Mouse (Mus musculus): Measurements from ENCODE around the gene Dpf1. TPM values are rescaled to one million over a fixed set of nuclear protein-coding genes. Genes with fewer than 3 reads are reported as not detected.

The Dpf1 gene
- 6.7 and 6.8 TPM in 2 replicates for polyA plus RNA-seq (2015; fragmentation: Nextera tagmentation; extraction: Ambion mirVana)

- peak within 1 kb of the TSS; percentile 52 for H3K4me3 ChIP-seq (replicated peaks)
- H3K9ac ChIP-seq, result peak within 1 kb of the TSS; percentile 51
- under 1% methylated on average over 63 of the region's 67 CpGs for WGBS
- no peaks in the 10 kb centered on the region for H3K36me3 ChIP-seq
- no peaks in the 10 kb centered on the region for H3K9me3 ChIP-seq
- H3K27me3 ChIP-seq (replicated peaks), result peaks cover 30% of the 10 kb centered on the region
- H3K4me2 ChIP-seq (replicated peaks), result peak within 1 kb of the TSS; percentile 98
- no peak within 1 kb of the TSS for H3K27ac ChIP-seq
- peaks cover 27% of the 10 kb centered on the region for H3K4me1 ChIP-seq (replicated peaks)
- peak; percentile 85 for ATAC-seq
Measured at GRCm38 (mm10) chr7:29303738-29304462, at the start of gene Dpf1. Gene Dpf1 (plus strand): TSS chr7:29303951.

DNA sequence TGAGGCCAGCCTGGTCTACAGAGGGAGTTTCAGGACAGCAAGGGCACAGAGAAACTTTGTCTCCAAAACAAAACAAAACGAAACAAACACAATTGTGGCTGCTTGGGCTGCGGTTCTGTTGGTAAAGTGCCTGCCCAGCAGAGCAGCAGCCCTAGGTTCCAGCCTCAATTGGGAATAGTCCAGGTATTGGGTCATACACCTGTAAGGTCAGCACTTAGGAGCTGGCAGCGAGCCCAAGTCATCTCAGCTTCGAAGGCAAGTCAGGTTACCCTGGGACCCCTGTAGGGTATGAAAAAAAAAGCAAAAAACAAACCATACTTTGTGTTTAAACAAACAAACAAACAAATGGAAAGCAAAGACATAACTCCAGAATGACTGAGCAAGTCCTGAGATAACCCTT lies 47.9 kb upstream of the Dpf1 start:
- Histone ChIP-seq H3K27ac (no peak overlapping the region), H3K9ac (no peak overlapping the region), H3K4me3 (replicated peaks) (no peak overlapping the region), H3K36me3 (peaks cover 3% of the 10 kb centered on the region), H3K9me3 (no peaks in the 10 kb centered on the region), H3K4me1 (replicated peaks) (peaks cover 54% of the 10 kb centered on the region), H3K4me2 (replicated peaks) (no peak overlapping the region), H3K27me3 (replicated peaks) (no peaks in the 10 kb centered on the region)
- 83% methylated on average over 4 of the region's 4 CpGs for WGBS
- no peak for ATAC-seq

DNA sequence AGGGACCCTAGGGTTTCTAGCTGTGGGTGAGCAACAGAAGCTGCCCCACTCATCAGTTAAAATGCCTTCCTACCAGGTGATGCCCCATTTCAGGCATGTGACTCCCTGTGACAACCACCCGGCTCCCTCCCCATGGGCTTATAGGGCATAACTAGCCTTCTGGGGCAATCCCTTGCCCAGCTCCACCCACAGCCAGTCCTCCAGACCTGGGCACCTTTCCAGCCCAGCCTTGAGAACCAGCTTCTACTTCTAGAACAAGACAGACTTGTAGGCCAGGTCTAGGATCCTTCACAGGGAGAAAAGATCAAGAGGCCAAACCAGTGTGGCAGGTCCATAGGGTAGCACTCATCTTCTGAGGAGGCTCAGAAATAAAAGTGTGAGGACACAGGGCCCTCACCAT lies 46.4 kb upstream of the Dpf1 start:
- 0 out of 2 replicates have a peak overlapping the region, but pooled peaks have one; percentile 15 for H3K27ac ChIP-seq
- peaks cover 51% of the 10 kb centered on the region for H3K4me1 ChIP-seq (replicated peaks)
- no peak overlapping the region for H3K9ac ChIP-seq
- no peak for ATAC-seq
- 89% methylated on average over 1 of the region's 1 CpGs for WGBS
- H3K4me3 ChIP-seq (replicated peaks), result no peak overlapping the region
- H3K9me3 ChIP-seq, result no peaks in the 10 kb centered on the region
- H3K36me3 ChIP-seq, result peaks cover 3% of the 10 kb centered on the region
- H3K4me2 ChIP-seq (replicated peaks), result no peak overlapping the region
- no peaks in the 10 kb centered on the region for H3K27me3 ChIP-seq (replicated peaks)

DNA sequence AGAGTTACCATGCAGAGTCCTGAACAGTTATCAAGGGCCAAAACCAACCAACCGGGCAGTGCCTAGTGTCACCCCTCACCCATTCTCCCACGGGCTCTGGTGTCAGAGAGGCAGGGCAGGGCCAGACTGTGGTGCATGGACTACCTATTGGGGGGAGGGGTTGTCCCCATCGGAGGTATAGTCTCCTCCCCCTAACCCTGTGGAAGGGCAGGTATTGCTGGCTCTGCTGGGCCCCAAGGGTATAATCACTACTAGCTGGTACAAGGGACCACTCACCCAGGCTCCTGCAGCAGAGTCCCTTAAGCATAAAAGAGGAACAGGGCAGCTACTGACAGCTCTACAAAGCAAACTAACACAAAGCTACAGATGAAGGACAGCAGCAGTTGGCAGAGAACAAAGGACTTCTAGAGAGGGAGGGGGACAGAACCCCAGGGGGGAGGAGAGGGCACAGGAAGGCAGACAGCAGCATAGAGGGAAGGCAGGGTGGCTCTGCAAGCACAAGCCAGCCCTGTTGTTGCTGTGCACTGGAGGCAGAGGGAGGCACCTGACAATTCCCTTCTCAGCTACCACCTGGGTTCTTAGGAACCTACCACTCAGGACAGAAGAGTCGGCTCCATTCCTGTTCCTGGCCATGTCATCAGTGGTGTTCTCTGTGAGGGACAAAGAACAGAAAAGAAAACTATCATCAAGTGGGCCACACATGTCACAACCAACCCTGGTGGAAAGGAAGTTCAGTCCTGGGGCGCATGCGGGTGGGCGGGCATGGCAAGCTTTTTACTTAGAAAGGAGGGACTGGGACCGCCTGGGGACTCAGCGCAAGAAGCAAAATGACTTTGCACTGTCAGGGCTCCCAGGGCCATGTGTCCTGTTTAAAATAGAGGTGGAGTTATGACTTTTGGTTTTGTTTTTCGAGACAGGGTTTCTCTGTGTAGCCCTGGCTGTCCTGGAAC lies 43.7 kb upstream of the Dpf1 start:
- peaks cover 6% of the 10 kb centered on the region for H3K36me3 ChIP-seq
- no peak overlapping the region for H3K27ac ChIP-seq
- no peak overlapping the region for H3K4me2 ChIP-seq (replicated peaks)
- H3K4me1 ChIP-seq (replicated peaks), result peaks cover 29% of the 10 kb centered on the region
- WGBS, result 84% methylated on average over 10 of the region's 10 CpGs
- H3K27me3 ChIP-seq (replicated peaks), result no peaks in the 10 kb centered on the region
- H3K9me3 ChIP-seq, result no peaks in the 10 kb centered on the region
- no peak overlapping the region for H3K9ac ChIP-seq
- no peak overlapping the region for H3K4me3 ChIP-seq (replicated peaks)
- ATAC-seq, result no peak

DNA sequence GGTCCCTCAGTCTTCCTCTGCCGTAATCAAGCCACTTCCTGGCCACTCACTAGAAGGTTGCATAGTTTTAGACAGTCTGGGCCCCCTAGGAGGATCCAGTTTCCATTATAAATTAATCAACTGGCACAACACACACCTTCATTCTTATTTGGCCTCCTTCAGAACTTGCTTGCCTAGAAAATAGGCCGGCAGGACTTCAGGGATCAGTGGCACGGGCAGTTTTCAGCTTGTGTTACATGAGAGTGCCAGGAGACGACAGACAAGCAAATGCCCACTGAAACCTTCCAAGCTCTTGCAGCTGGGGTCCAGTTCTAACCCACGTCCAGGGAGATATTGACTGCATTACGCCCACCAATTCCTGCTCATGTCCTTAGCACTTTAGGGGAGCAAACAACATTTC lies 41.6 kb upstream of the Dpf1 start:
- H3K4me2 ChIP-seq (replicated peaks), result no peak overlapping the region
- ATAC-seq, result no peak
- peaks cover 6% of the 10 kb centered on the region for H3K36me3 ChIP-seq
- H3K9me3 ChIP-seq, result no peaks in the 10 kb centered on the region
- H3K27me3 ChIP-seq (replicated peaks), result no peaks in the 10 kb centered on the region
- no peak overlapping the region for H3K9ac ChIP-seq
- H3K27ac ChIP-seq, result no peak overlapping the region
- 73% methylated on average over 6 of the region's 6 CpGs for WGBS
- peaks cover 21% of the 10 kb centered on the region for H3K4me1 ChIP-seq (replicated peaks)
- no peak overlapping the region for H3K4me3 ChIP-seq (replicated peaks)

GRCm38 (mm10) chr7:29263831-29264230 lies 39.9 kb upstream of the Dpf1 start:
- no peak overlapping the region for H3K9ac ChIP-seq
- H3K27ac ChIP-seq, result no peak overlapping the region
- H3K36me3 ChIP-seq, result peaks cover 3% of the 10 kb centered on the region
- H3K4me2 ChIP-seq (replicated peaks), result no peak overlapping the region
- H3K27me3 ChIP-seq (replicated peaks), result no peaks in the 10 kb centered on the region
- no peak overlapping the region for H3K4me3 ChIP-seq (replicated peaks)
- 71% methylated on average over 3 of the region's 3 CpGs for WGBS
- H3K9me3 ChIP-seq, result no peaks in the 10 kb centered on the region
- H3K4me1 ChIP-seq (replicated peaks), result peaks cover 8% of the 10 kb centered on the region
- no peak for ATAC-seq

DNA sequence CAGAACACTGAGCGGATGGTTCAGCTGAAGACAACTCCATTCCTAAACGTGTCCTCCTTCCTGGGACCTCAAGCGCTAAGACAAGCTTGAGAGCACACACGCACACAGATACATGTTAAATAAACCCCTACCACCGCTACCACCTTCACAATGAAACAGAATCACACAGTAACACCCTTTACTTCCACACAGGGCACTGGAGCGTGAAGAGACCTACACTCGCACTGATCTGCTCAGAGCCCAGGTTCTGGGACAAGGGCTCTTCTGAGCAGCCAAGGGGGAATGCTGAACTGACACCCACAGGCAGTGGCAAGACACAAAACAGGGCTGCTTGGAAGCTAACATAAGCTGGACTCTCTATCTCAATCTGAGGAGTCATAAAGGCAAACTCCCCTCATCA lies 38.1 kb upstream of the Dpf1 start:
- no peak overlapping the region for H3K4me3 ChIP-seq (replicated peaks)
- no peaks in the 10 kb centered on the region for H3K9me3 ChIP-seq
- no peak overlapping the region for H3K4me2 ChIP-seq (replicated peaks)
- H3K36me3 ChIP-seq, result 0 out of 2 replicates have a peak, but pooled peaks cover 3% of the 10 kb centered on the region
- no peak for ATAC-seq
- no peak overlapping the region for H3K9ac ChIP-seq
- peak overlapping the region; percentile 20; the same call in 1 of the 2 replicates for H3K27ac ChIP-seq
- H3K27me3 ChIP-seq (replicated peaks), result no peaks in the 10 kb centered on the region
- 69% methylated on average over 7 of the region's 7 CpGs for WGBS
- peaks cover 8% of the 10 kb centered on the region for H3K4me1 ChIP-seq (replicated peaks)

GRCm38 (mm10) chr7:29266931-29267330 lies 36.8 kb upstream of the Dpf1 start:
- Histone ChIP-seq H3K36me3 (0 out of 2 replicates have a peak, but pooled peaks cover 3% of the 10 kb centered on the region), H3K9ac (no peak overlapping the region), H3K9me3 (no peaks in the 10 kb centered on the region), H3K27me3 (replicated peaks) (no peaks in the 10 kb centered on the region), H3K4me2 (replicated peaks) (no peak overlapping the region), H3K4me1 (replicated peaks) (peaks cover 21% of the 10 kb centered on the region), H3K27ac (no peak overlapping the region), H3K4me3 (replicated peaks) (no peak overlapping the region)
- ATAC-seq, result no peak
- WGBS, result 57% methylated on average over 4 of the region's 4 CpGs

GRCm38 (mm10) chr7:29270445-29270844 lies 33.3 kb upstream of the Dpf1 start:
- ATAC-seq, result no peak
- peaks cover 33% of the 10 kb centered on the region for H3K4me1 ChIP-seq (replicated peaks)
- no peak overlapping the region for H3K4me2 ChIP-seq (replicated peaks)
- no peak overlapping the region for H3K27ac ChIP-seq
- 85% methylated on average over 4 of the region's 4 CpGs for WGBS
- no peak overlapping the region for H3K4me3 ChIP-seq (replicated peaks)
- H3K9ac ChIP-seq, result no peak overlapping the region
- H3K36me3 ChIP-seq, result no peaks in the 10 kb centered on the region
- H3K9me3 ChIP-seq, result no peaks in the 10 kb centered on the region
- H3K27me3 ChIP-seq (replicated peaks), result no peaks in the 10 kb centered on the region

DNA sequence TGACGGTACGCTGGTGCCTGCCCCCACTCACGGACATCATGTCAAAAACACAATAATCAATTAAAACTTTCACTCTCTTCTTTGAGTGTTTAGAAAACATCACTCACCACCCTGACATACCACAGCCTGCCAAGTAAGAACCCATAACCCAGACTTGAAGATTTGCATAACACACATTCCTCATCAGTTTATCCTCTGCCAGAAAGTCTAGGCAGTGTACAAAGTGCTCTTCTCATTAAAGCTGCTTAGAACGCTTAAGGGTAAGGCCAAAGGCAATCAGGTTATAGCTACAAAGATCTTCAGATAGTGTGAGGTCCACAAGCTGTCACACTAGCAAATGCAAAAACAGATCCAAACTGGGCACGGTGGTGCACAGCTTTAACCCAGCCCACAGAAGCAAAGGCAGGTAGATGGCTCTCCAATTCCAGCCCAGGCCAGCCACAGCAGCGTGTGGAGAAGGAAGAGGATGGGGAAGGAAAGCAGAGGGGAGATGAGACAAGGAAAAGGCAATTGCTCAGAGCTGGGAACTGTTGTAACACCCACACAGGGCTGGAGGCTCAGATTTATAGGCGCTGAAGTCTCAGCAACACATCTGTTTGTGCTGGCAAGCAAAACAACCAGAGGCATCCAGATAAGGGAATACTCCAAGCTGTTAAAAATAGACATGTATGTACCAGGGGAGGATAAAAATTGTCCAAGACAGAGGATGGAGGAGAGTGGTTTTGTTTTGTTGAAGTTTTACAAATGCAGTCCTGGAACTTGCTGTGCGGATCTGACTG lies 31.9 kb upstream of the Dpf1 start:
- H3K9me3 ChIP-seq, result no peaks in the 10 kb centered on the region
- peak overlapping the region; percentile 44; the same call in 1 of the 2 replicates for H3K27ac ChIP-seq
- H3K4me2 ChIP-seq (replicated peaks), result 0 out of 2 replicates have a peak overlapping the region, but pooled peaks have one; percentile 6
- H3K36me3 ChIP-seq, result no peaks in the 10 kb centered on the region
- no peak overlapping the region for H3K4me3 ChIP-seq (replicated peaks)
- no peaks in the 10 kb centered on the region for H3K27me3 ChIP-seq (replicated peaks)
- no peak overlapping the region for H3K9ac ChIP-seq
- peaks cover 25% of the 10 kb centered on the region for H3K4me1 ChIP-seq (replicated peaks)
- WGBS, result 56% methylated on average over 8 of the region's 8 CpGs
- ATAC-seq, result 0 out of 2 replicates have a peak, but pooled peaks have one; percentile 13

GRCm38 (mm10) chr7:29276715-29277114 lies 27.0 kb upstream of the Dpf1 start:
- Histone ChIP-seq H3K9me3 (no peaks in the 10 kb centered on the region), H3K27ac (no peak overlapping the region), H3K4me1 (replicated peaks) (peaks cover 19% of the 10 kb centered on the region), H3K9ac (no peak overlapping the region), H3K27me3 (replicated peaks) (peaks cover 3% of the 10 kb centered on the region), H3K4me2 (replicated peaks) (no peak overlapping the region), H3K36me3 (no peaks in the 10 kb centered on the region), H3K4me3 (replicated peaks) (no peak overlapping the region)
- no peak for ATAC-seq
- 82% methylated on average over 5 of the region's 5 CpGs for WGBS

DNA sequence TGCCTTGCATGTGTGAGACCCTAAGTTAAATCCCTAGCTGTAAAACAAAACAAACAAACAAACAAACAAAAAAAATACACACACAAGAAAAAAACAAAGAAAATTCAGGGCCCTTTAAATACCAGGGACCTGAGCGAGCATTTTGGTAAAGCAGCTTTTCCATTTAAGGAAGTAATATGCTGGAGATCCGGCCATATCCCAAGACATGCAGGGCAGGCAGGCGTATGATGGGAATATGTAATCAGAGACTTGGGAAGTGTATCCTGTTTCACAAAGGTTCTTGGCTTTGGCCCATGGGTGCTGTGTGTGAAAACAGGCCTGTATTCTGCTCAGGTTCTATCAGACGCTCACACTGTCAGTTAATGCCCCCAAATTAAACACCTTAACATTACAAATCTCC lies 26.2 kb upstream of the Dpf1 start:
- 70% methylated on average over 4 of the region's 4 CpGs for WGBS
- Histone ChIP-seq H3K9me3 (no peaks in the 10 kb centered on the region), H3K4me3 (replicated peaks) (no peak overlapping the region), H3K4me1 (replicated peaks) (peaks cover 18% of the 10 kb centered on the region), H3K27ac (no peak overlapping the region), H3K27me3 (replicated peaks) (peaks cover 5% of the 10 kb centered on the region), H3K9ac (no peak overlapping the region), H3K4me2 (replicated peaks) (no peak overlapping the region; the same call in 1 of the 2 replicates), H3K36me3 (no peaks in the 10 kb centered on the region)
- no peak for ATAC-seq
